18 mouse cellular contexts compared by ENCODE assay signal in genomic region chr10:117694255-117694953, GRCm38 (mm10).
"Had no signal": no experiment of that assay in that cellular context is flagged by ENCODE, and none has a peak within 500 bp of the region (broad histone marks: within the 10 kb centered on the region; RNA-seq: fewer than 3 reads in every experiment).

No protein-coding gene starts in this region.

- H3K27ac ChIP-seq: lung, embryonic 15.5 days; midbrain, embryonic 10.5 days; midbrain, embryonic 12.5 days; neural tube, embryonic 13.5 days; neural tube, embryonic 15.5 days; stomach, embryonic 15.5 days; stomach, postnatal 0 days had no signal

- H3K9ac ChIP-seq: liver, postnatal 0 days; lung, embryonic 15.5 days; midbrain, embryonic 12.5 days; neural tube, embryonic 13.5 days; neural tube, embryonic 15.5 days; stomach, embryonic 15.5 days had no signal

- H3K27me3 ChIP-seq: lung, embryonic 15.5 days; midbrain, embryonic 12.5 days; neural tube, embryonic 13.5 days; neural tube, embryonic 15.5 days; stomach, embryonic 15.5 days had no signal

- H3K4me1 ChIP-seq: lung, embryonic 15.5 days; midbrain, embryonic 10.5 days; midbrain, embryonic 12.5 days; neural tube, embryonic 13.5 days; neural tube, embryonic 15.5 days; stomach, embryonic 15.5 days had no signal

- H3K4me2 ChIP-seq: lung, embryonic 15.5 days; midbrain, embryonic 12.5 days; neural tube, embryonic 13.5 days; neural tube, embryonic 15.5 days; stomach, embryonic 15.5 days had no signal

- H3K9me3 ChIP-seq: lung, embryonic 15.5 days; midbrain, embryonic 10.5 days; midbrain, embryonic 12.5 days; neural tube, embryonic 13.5 days; neural tube, embryonic 15.5 days; stomach, embryonic 15.5 days had no signal

- H3K4me3 ChIP-seq: lung, embryonic 15.5 days; midbrain, embryonic 10.5 days; midbrain, embryonic 12.5 days; myocyte; neural tube, embryonic 13.5 days; neural tube, embryonic 15.5 days; stomach, embryonic 15.5 days had no signal

- ATAC-seq: liver, postnatal 0 days; midbrain, embryonic 16.5 days had no signal

- DNase-seq: liver, postnatal 0 days; lung, adult 2 months; lung, postnatal 10 days; lung, postnatal 4 days; midbrain, embryonic 14.5 days; right cerebral cortex, postnatal 14 days; thymus, adult 2 months; thymus, postnatal 25 days; thymus, postnatal 4 days had no signal
